Mouse (Mus musculus): ENCODE data around the gene Ggta1. TPM values are rescaled to one million over a fixed set of nuclear protein-coding genes. Genes with fewer than 3 reads are reported as not detected.
A peak's percentile ranks its signal among the peaks of the same experiment; 100 is the strongest.

The Ggta1 gene
- polyA plus RNA-seq, 1 experiment from 2014 or later: 6.3 TPM

DNA sequence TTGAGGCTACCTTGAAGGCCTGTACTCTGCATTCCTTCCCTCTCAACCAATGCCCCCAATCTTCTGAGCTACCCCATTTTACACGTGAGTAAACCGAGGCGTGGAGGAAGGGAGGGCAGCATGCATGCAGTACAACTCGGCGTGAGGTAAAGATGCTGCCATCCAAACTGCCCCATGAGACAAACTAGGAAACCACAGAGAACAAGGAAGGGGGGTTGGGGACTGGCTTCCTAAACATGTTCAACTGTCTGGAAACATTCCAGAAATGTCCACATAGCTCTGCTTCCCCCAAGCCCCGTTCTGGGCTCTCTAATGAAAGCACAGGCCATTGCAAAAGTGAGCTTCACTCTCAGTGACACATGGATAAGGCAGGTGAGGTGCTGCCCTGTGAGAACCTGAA lies 21.6 kb downstream of the Ggta1 start:
- DNase-seq (ENCODE audit: low spot score, missing footprints) (no peak), ATAC-seq (ENCODE audit: low FRiP score) (no peak)
- H3K4me3 ChIP-seq (ENCODE audit: low read depth, low read length): no peak overlapping the region
- no peaks in the 10 kb centered on the region for H3K27me3 ChIP-seq (ENCODE audit: control insufficient read depth, insufficient read depth, low read length)
- 91% methylated on average over 6 of the region's 6 CpGs for WGBS
- H3K9ac ChIP-seq (ENCODE audit: low read length): no peak overlapping the region
- H3K36me3 ChIP-seq (ENCODE audit: control insufficient read depth, insufficient read depth, low read length): no peaks in the 10 kb centered on the region
- H3K4me2 ChIP-seq: no peak overlapping the region
- no peaks in the 10 kb centered on the region for H3K9me3 ChIP-seq (ENCODE audit: control insufficient read depth, low read length)
- no peaks in the 10 kb centered on the region for H3K4me1 ChIP-seq (ENCODE audit: control insufficient read depth, insufficient read depth, low read length)
- no peak overlapping the region for H3K27ac ChIP-seq (ENCODE audit: low read depth, low read length)

DNA sequence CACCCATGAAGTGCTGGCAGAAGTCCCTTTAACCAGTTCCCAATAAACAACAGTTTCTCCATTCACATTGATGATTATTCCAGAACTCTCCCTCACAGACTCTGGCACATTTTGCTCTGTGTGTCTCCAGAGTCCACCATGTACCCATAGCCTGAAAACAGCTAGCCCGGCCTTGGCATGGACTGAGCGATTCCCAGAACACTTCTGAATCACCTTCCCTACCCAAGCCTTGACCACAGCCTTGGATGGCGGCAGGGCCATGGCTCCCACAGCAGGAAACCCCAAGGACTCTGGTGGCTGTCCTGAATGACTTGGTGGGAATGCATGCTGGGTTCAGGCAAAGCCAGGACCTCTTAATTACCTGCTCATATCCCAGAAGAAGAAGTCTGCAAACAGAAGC lies 22.6 kb downstream of the Ggta1 start:
- Histone ChIP-seq H3K9me3 (ENCODE audit: control insufficient read depth, low read length) (no peaks in the 10 kb centered on the region), H3K4me3 (ENCODE audit: low read depth, low read length) (no peak overlapping the region), H3K27me3 (ENCODE audit: control insufficient read depth, insufficient read depth, low read length) (no peaks in the 10 kb centered on the region), H3K27ac (ENCODE audit: low read depth, low read length) (no peak overlapping the region), H3K4me2 (no peak overlapping the region), H3K36me3 (ENCODE audit: control insufficient read depth, insufficient read depth, low read length) (no peaks in the 10 kb centered on the region), H3K4me1 (ENCODE audit: control insufficient read depth, insufficient read depth, low read length) (no peaks in the 10 kb centered on the region), H3K9ac (ENCODE audit: low read length) (no peak overlapping the region)
- 89% methylated on average over 3 of the region's 3 CpGs for WGBS
- DNase-seq (ENCODE audit: low spot score, missing footprints): no peak
- ATAC-seq (ENCODE audit: low FRiP score): no peak

DNA sequence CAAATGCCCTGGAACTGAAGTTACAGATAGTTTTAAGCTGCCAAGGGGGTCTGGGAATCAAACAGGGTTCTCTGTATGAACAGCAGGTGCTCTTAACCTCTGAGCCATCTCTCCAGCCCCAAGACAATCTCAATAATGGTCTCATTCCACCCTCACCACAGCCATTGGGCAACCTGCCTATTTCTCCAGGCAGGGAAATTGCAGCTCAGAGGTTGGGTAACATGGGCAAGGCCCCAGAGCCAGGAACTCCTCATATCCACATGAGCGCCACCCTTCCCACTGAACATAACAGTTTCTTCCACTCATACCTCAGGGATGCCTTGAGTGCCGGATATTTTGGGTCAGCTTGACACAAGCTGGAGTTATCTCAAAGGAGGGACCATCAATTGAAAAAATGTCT lies 25.2 kb downstream of the Ggta1 start:
- ATAC-seq (ENCODE audit: low FRiP score): no peak
- Histone ChIP-seq H3K27me3 (ENCODE audit: control insufficient read depth, insufficient read depth, low read length) (no peaks in the 10 kb centered on the region), H3K4me1 (ENCODE audit: control insufficient read depth, insufficient read depth, low read length) (no peaks in the 10 kb centered on the region), H3K4me2 (no peak overlapping the region), H3K27ac (ENCODE audit: low read depth, low read length) (no peak overlapping the region), H3K9ac (ENCODE audit: low read length) (no peak overlapping the region), H3K4me3 (ENCODE audit: low read depth, low read length) (no peak overlapping the region), H3K9me3 (ENCODE audit: control insufficient read depth, low read length) (no peaks in the 10 kb centered on the region), H3K36me3 (ENCODE audit: control insufficient read depth, insufficient read depth, low read length) (no peaks in the 10 kb centered on the region)
- DNase-seq (ENCODE audit: low spot score, missing footprints): no peak
- 91% methylated on average over 2 of the region's 2 CpGs for WGBS

DNA sequence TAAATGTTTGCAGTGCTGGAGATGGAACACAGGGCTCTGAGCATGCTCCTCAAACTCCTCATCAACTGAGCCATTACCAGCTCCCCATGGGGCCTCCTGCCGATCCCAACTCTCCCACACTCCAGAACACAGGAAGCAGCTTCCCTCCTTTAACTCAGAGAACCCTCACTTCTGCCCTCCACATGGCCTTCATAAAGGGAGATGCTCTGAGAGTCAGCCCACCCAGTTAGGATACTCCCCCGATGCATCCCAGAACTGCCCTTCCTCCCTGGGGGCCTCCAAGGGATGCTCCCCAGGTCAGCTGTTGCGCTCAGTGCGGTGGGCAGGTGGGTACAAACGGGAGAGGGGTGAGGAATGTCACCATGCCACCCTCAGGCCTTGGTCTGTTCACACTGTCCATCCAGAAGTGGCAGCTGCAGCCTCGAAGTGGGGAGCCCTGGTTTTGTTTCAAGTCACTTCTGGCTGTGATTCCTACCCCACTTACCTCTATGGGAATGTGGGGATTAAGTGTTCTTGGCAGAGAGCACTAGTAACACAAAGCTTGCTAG lies 28.4 kb downstream of the Ggta1 start:
- Histone ChIP-seq H3K4me2 (no peak overlapping the region), H3K27ac (ENCODE audit: low read depth, low read length) (no peak overlapping the region), H3K9me3 (ENCODE audit: control insufficient read depth, low read length) (no peaks in the 10 kb centered on the region), H3K4me3 (ENCODE audit: low read depth, low read length) (no peak overlapping the region), H3K36me3 (ENCODE audit: control insufficient read depth, insufficient read depth, low read length) (no peaks in the 10 kb centered on the region), H3K4me1 (ENCODE audit: control insufficient read depth, insufficient read depth, low read length) (no peaks in the 10 kb centered on the region), H3K27me3 (ENCODE audit: control insufficient read depth, insufficient read depth, low read length) (no peaks in the 10 kb centered on the region), H3K9ac (ENCODE audit: low read length) (no peak overlapping the region)
- 88% methylated on average over 6 of the region's 6 CpGs for WGBS
- ATAC-seq (ENCODE audit: low FRiP score) (no peak), DNase-seq (ENCODE audit: low spot score, missing footprints) (peak; percentile 65)

DNA sequence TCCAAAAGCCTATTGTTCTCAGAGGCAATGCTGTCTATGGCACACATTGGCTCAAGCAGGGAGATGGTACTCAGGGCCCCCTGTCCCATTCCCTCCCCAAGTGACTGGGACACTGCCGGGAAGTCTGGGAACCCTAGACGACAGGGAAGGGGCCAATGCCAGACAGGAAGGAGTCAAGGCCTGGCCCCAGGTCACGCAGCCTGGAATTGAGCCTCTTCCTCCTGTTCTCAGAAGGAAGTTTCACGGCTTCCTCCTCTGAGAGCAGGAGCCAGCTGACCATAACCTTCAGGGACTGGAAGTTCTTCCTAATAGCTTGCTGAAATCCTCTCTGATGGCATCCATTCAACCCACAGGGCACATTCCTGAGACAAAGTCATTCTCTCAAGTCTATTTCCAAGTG lies 29.6 kb downstream of the Ggta1 start:
- Histone ChIP-seq H3K4me1 (ENCODE audit: control insufficient read depth, insufficient read depth, low read length) (no peaks in the 10 kb centered on the region), H3K4me3 (ENCODE audit: low read depth, low read length) (no peak overlapping the region), H3K36me3 (ENCODE audit: control insufficient read depth, insufficient read depth, low read length) (no peaks in the 10 kb centered on the region), H3K27ac (ENCODE audit: low read depth, low read length) (no peak overlapping the region), H3K4me2 (no peak overlapping the region), H3K9me3 (ENCODE audit: control insufficient read depth, low read length) (no peaks in the 10 kb centered on the region), H3K9ac (ENCODE audit: low read length) (no peak overlapping the region), H3K27me3 (ENCODE audit: control insufficient read depth, insufficient read depth, low read length) (no peaks in the 10 kb centered on the region)
- 80% methylated on average over 4 of the region's 4 CpGs for WGBS
- peak; percentile 76 for DNase-seq (ENCODE audit: low spot score, missing footprints)
- ATAC-seq (ENCODE audit: low FRiP score): no peak

DNA sequence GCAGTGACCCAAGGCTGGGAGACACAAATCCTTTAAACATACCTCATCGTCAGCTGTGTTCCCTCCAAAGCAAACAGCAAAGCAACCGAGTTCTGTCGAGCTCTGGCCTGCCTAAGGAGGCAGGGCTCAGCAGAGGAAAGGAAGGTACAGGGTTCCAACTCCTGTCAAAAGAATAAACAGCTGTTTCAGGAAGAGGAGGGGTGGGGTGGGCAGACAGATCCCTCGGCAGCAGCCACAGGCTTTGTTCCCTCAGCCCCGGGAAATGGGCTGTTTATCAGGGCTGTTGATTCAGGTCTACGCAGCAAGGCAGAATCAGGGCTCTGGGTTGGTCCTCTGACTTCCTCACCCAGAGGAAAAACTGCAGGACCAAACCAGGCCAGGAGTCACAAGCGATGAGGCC lies 30.6 kb downstream of the Ggta1 start:
- H3K9ac ChIP-seq (ENCODE audit: low read length): no peak overlapping the region
- ATAC-seq (ENCODE audit: low FRiP score) (no peak), DNase-seq (ENCODE audit: low spot score, missing footprints) (peak; percentile 80)
- no peak overlapping the region for H3K27ac ChIP-seq (ENCODE audit: low read depth, low read length)
- 46% methylated on average over 7 of the region's 7 CpGs for WGBS
- H3K9me3 ChIP-seq (ENCODE audit: control insufficient read depth, low read length): no peaks in the 10 kb centered on the region
- H3K4me2 ChIP-seq: no peak overlapping the region
- H3K4me1 ChIP-seq (ENCODE audit: control insufficient read depth, insufficient read depth, low read length): no peaks in the 10 kb centered on the region
- no peaks in the 10 kb centered on the region for H3K36me3 ChIP-seq (ENCODE audit: control insufficient read depth, insufficient read depth, low read length)
- no peak overlapping the region for H3K4me3 ChIP-seq (ENCODE audit: low read depth, low read length)
- H3K27me3 ChIP-seq (ENCODE audit: control insufficient read depth, insufficient read depth, low read length): no peaks in the 10 kb centered on the region

DNA sequence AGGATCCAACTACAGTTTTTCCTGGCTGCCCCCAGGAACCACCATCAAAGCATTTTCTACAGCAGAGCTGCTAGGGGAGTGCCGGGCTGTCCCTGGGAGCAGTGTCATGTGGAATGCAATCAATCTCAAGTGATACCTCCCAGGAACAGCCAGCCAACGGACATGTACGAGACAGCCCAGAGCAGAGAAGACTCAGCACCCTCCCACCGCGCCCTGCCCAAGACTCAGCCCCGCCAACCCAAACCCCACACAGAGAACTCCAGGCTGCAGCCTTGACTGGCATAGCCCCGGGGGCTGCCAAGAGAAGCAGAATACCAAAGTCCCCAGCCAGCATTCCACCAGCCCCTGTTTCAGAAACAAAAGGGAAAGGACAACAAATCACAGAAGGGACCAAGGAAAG lies 31.0 kb downstream of the Ggta1 start:
- Histone ChIP-seq H3K27me3 (ENCODE audit: control insufficient read depth, insufficient read depth, low read length) (no peaks in the 10 kb centered on the region), H3K4me3 (ENCODE audit: low read depth, low read length) (no peak overlapping the region), H3K36me3 (ENCODE audit: control insufficient read depth, insufficient read depth, low read length) (no peaks in the 10 kb centered on the region), H3K27ac (ENCODE audit: low read depth, low read length) (no peak overlapping the region), H3K4me2 (no peak overlapping the region), H3K9me3 (ENCODE audit: control insufficient read depth, low read length) (no peaks in the 10 kb centered on the region), H3K4me1 (ENCODE audit: control insufficient read depth, insufficient read depth, low read length) (no peaks in the 10 kb centered on the region), H3K9ac (ENCODE audit: low read length) (no peak overlapping the region)
- WGBS: 73% methylated on average over 7 of the region's 7 CpGs
- DNase-seq (ENCODE audit: low spot score, missing footprints) (peak; percentile 54), ATAC-seq (ENCODE audit: low FRiP score) (no peak)

DNA sequence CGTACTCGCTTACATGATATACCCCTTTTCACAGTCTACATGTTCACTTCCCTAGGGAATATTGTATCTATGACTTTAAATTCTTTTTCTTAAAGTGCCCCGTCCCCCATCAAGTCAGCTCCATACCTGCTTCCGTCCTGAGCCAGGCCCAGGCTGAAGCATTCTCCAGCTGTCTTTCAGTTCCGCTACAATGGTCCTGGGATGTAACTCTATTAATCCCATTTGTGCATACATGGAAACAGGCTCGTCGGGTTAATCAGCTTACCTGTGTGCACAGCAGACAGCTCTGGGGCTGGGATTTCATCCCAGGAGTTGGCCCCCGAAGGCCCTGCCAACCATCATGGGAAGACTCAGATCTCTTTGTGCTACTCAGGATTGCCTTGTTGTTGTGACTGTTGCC lies 32.2 kb downstream of the Ggta1 start:
- no peaks in the 10 kb centered on the region for H3K4me1 ChIP-seq (ENCODE audit: control insufficient read depth, insufficient read depth, low read length)
- DNase-seq (ENCODE audit: low spot score, missing footprints): peak; percentile 57
- WGBS: 70% methylated on average over 8 of the region's 8 CpGs
- H3K27ac ChIP-seq (ENCODE audit: low read depth, low read length): no peak overlapping the region
- ATAC-seq (ENCODE audit: low FRiP score): no peak
- no peak overlapping the region for H3K4me2 ChIP-seq
- no peaks in the 10 kb centered on the region for H3K36me3 ChIP-seq (ENCODE audit: control insufficient read depth, insufficient read depth, low read length)
- no peaks in the 10 kb centered on the region for H3K27me3 ChIP-seq (ENCODE audit: control insufficient read depth, insufficient read depth, low read length)
- no peaks in the 10 kb centered on the region for H3K9me3 ChIP-seq (ENCODE audit: control insufficient read depth, low read length)
- H3K9ac ChIP-seq (ENCODE audit: low read length): no peak overlapping the region
- no peak overlapping the region for H3K4me3 ChIP-seq (ENCODE audit: low read depth, low read length)

DNA sequence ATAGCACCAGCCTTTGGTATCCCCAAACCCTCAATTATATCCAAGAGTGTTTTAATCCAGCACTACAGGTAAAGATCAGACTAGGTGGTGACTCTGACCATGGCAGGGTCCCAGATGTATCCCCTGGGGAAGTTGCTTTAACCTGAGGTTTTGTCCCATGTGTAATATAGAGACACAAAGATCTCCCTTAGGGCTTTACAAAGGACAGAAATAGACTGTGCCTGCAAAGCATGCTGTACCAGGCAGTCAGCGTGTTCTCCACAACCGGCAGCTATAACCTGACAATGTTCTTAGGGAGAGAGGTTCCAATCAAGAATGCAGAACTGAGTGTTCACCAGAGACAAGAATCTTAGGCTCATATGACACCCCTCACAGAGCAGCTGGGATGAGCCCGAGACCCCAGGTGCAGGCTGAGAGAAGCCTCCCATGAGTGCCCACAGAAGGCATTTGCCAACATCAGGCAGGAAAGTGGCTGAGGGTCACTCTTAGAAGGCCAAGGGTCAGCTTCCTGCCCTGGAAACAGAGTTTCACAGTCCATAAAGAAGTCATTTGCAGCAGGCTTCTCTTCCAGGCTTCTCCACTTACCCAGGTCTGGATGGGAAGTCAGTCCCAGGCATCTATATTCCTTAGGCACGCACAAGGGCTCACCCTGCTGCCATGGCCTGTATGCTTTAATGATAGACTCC lies 34.3 kb downstream of the Ggta1 start:
- H3K9me3 ChIP-seq (ENCODE audit: control insufficient read depth, low read length): no peaks in the 10 kb centered on the region
- H3K4me1 ChIP-seq (ENCODE audit: control insufficient read depth, insufficient read depth, low read length): no peaks in the 10 kb centered on the region
- DNase-seq (ENCODE audit: low spot score, missing footprints) (peak; percentile 67), ATAC-seq (ENCODE audit: low FRiP score) (no peak)
- H3K4me2 ChIP-seq: no peak overlapping the region
- no peak overlapping the region for H3K27ac ChIP-seq (ENCODE audit: low read depth, low read length)
- no peak overlapping the region for H3K4me3 ChIP-seq (ENCODE audit: low read depth, low read length)
- no peaks in the 10 kb centered on the region for H3K36me3 ChIP-seq (ENCODE audit: control insufficient read depth, insufficient read depth, low read length)
- H3K9ac ChIP-seq (ENCODE audit: low read length): no peak overlapping the region
- 86% methylated on average over 4 of the region's 4 CpGs for WGBS
- H3K27me3 ChIP-seq (ENCODE audit: control insufficient read depth, insufficient read depth, low read length): no peaks in the 10 kb centered on the region
